Mouse (Mus musculus) left cerebral cortex, adult 2 months (tissue): ENCODE measurements around the gene Lgr4. TPM values are rescaled to one million over a fixed set of nuclear protein-coding genes. Genes with fewer than 3 reads are reported as not detected.

Source experiments
- DNase-seq, 2 experiments: peaks; one replicate each; pipeline ENCODE4 v3.0.0; 2021 to 2022; ENCODE audit warnings: low spot score in 2 of 2, mixed read lengths in 1 of 2; ENCODE audit errors: extremely low spot score in 1 of 2
- H3K27ac ChIP-seq: fragments of 200-600 bp; 2 replicates; pipeline ENCODE4 v1.8.1; 2022
- H3K4me3 ChIP-seq: fragments of 200-600 bp; 2 replicates; pipeline ENCODE4 v1.8.1; 2022
- CTCF ChIP-seq: fragments of 200-600 bp; IDR thresholded peaks from 2 replicates; pipeline ENCODE4 v1.8.1; 2022; ENCODE audit warnings: antibody characterized with exemption, mild to moderate bottlenecking, moderate library complexity
- intact Hi-C: fragments of 180-260 bp; cut with DNase I; formaldehyde crosslinking; loops from one replicate; pipeline ENCODE4 v1.15.1; 2025
- total RNA-seq, 2 experiments: library from RNA; stranded (reverse); gene quantifications; 2 replicates each; pipeline ENCODE4 v1.2.3; 2021

Lgr4 gene
- total RNA-seq, 2 experiments from 2014 or later, result 25.1 to 25.3 TPM

DNA sequence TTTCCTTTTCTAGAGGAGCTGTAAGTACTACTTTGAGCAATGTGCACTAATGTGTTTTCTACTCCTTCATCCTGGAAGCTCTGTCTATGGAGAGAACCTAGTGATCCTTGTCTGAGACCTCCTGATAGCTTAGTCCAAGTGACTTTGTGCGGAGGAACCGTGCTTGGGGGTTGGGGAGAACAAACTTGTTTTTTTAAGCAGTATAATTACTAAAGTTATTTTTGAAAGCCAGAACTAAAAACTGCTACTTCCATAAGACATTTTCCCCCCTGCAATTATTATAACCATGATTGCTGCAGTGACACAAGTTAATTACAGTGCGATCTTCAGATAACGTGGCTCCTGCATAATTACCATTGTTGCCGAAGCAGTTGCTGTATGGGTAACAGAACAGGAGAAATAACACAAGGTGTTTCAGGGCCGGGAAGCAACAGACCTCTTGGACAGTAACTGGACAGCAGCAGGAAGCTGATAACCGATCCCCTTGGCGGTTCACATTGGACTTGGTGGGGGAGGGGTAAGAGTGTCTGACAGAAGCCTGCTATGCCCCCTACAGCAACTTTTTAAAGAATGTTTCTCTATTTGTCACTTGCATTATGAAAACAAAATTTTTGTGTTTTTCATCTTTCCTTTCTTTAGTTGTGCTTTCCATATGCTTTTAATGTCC is 53.4 kb downstream of the Lgr4 start:
- H3K27ac ChIP-seq, result no peak overlapping the region
- no peak for DNase-seq
- no peak overlapping the region for H3K4me3 ChIP-seq
- intact Hi-C loops, result no loop called here
- TF ChIP-seq CTCF, result no peak

DNA sequence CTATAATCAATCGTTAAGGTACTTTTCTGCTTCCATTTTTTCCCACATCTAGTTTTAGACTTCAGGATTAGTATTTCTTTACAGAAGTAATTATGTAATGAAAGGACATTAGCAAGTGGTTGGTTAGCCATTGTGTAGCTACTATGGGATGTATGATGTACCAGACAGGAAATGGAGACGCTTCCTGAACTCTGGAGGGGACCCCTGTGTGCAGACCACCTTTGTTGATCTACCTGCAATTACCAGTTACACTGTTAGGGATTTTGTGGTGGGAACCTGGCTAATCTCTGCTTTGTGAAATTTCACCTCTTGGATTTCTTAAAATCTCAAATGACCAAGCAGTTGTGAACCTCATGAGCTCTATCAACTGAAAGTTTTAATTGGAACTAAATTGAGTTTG is 54.9 kb downstream of the Lgr4 start:
- Histone ChIP-seq H3K4me3 (no peak overlapping the region), H3K27ac (no peak overlapping the region)
- intact Hi-C loops, result no loop called here
- DNase-seq, result no peak
- no peak for TF ChIP-seq CTCF

DNA sequence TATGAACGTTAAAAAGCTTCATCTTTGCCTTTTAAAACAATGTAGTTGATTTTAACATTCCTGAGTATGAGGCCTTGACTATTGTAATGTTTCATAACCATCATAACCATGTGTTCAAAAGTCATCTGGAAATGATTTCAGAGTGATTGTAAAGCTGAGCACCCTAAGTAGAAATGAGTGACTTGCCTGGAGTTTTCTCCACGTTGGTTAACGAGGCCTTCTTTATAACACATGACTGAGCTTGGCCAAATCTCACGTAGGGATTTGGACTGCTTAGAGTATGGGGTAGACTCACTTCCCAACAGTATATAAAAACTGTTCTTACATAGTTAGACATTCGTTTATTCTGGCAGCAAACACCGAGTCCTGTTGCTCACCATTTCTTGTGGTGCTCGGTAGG is 55.5 kb downstream of the Lgr4 start:
- Histone ChIP-seq H3K4me3 (no peak overlapping the region), H3K27ac (no peak overlapping the region)
- DNase-seq, result no peak
- no peak for TF ChIP-seq CTCF
- intact Hi-C loops, result no loop called here

DNA sequence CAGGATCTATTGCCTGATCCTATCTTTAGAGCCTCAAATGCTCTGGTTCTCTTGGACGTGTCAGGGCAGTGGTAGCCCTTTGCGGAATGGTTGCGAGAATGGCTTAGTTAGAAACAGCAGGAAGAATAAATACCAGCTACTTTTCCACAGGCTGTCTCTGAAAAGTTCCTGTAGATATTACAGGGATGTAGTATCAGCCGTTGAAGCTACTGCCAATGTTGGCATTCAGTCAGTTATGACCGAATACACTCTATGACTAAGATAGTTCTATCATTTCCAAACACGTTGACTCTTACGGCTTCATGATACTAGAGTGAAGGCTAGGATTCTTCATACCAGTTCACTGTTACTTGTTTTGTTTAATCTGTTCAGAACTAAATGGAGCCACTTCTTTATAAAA is 57.4 kb downstream of the Lgr4 start:
- intact Hi-C loops, result no loop called here
- TF ChIP-seq CTCF, result no peak
- DNase-seq, result no peak
- Histone ChIP-seq H3K4me3 (no peak overlapping the region), H3K27ac (no peak overlapping the region)

DNA sequence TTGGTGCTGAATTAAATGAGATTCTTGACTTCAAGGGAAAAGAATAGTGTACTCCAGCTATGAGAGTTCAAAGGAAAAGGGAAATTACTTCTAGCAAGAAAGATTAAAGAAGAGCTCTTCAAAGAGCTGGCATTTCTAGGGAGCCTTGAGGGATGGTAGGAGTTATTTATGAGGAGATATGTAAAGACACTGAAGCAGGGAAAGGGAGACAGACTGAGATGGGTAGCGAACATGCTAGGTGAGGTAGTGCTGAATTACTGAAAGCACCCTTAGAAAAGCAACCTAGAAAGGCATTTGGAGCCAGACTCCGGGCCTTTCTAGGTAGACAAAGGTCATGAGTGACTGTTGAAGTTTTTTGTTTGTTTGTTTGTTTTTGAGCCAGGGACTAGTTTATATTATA is 58.7 kb downstream of the Lgr4 start:
- no peak for TF ChIP-seq CTCF
- Histone ChIP-seq H3K4me3 (no peak overlapping the region), H3K27ac (no peak overlapping the region)
- intact Hi-C loops, result no loop called here
- DNase-seq, result no peak

DNA sequence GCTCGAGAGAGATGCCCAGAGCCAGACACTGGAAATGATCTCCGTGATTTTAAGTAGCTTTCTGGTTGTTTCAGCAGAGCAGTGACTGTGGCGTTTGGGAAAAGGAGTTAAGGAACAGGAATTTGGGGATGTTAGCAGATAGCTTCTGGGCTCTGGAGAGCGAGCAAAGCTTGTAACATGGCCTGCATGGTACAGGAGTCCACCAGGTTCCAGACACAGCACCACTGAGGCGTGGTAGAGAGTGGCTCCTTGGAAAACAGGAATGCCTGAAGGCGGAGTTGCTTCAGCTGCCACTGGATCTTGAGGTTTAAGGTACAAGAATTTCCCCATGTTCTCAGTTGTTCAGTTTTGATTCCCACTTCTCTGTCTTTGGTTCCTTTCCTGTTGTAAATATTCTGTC is 59.9 kb downstream of the Lgr4 start:
- DNase-seq, result no peak
- H3K27ac ChIP-seq, result no peak overlapping the region
- TF ChIP-seq CTCF, result no peak
- intact Hi-C loops, result no loop called here
- no peak overlapping the region for H3K4me3 ChIP-seq

DNA sequence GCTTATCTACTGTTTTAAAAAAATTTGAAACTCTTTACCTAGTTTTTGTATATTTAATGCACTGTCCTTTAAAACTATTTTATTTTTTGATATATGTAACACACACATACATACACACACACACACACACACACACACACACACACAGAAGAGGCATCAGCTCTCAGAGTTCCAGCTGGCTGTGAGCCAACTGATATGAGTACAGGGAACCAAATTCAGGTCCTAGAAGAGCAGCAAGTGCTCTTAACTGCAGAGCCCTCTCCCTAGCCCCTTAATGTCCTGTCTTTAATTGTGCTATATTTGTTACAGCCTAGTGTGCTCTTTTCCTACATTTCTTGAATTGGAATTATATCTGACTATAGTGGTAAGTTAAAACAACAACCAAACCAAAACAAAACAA is 61.8 kb downstream of the Lgr4 start:
- TF ChIP-seq CTCF, result no peak
- no peak for DNase-seq
- no peak overlapping the region for H3K27ac ChIP-seq
- no peak overlapping the region for H3K4me3 ChIP-seq
- intact Hi-C loops, result no loop called here

DNA sequence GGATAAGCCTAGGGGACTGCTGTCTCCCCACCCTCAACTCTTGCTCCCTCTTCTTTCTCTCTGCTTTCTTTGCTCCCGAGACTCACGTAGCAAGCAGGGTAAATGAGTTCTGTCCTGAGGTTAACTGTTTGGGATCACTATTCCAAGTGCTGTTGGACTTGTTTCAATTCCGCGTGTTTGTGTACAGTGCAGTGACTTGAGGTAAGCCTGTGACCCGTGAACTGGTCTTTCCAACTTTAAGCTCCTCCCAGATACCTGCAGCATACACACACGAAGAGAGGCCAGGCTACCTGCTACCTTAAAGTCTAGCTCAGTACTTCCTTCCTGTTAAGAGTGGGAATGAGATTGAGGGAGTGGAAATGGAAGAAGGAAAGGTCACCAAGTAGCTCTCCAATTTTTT is 66.0 kb downstream of the Lgr4 start:
- Histone ChIP-seq H3K4me3 (no peak overlapping the region), H3K27ac (no peak overlapping the region)
- intact Hi-C loops, result no loop called here
- no peak for DNase-seq
- no peak for TF ChIP-seq CTCF

DNA sequence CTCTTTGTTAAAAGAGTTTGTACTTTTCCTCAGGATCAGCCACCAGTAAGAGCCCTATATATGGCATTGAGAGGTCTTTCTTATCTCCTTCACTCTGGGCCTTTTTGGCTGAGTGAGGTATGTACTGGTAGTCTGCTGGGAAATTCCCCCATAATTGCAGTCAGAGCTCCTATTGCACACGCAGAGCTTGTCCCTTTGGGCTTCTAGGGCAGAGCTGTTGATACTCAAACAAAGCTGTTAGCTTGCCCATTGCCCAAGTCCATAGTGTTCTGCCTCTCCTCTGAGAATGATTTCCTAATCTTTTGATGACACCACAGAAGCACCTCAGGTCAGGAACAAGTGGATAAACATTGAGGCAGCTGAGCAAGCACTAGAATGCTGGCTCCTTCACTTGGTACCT is 67.5 kb downstream of the Lgr4 start:
- DNase-seq, result no peak
- intact Hi-C loops, result no loop called here
- Histone ChIP-seq H3K27ac (no peak overlapping the region), H3K4me3 (no peak overlapping the region)
- TF ChIP-seq CTCF, result no peak

DNA sequence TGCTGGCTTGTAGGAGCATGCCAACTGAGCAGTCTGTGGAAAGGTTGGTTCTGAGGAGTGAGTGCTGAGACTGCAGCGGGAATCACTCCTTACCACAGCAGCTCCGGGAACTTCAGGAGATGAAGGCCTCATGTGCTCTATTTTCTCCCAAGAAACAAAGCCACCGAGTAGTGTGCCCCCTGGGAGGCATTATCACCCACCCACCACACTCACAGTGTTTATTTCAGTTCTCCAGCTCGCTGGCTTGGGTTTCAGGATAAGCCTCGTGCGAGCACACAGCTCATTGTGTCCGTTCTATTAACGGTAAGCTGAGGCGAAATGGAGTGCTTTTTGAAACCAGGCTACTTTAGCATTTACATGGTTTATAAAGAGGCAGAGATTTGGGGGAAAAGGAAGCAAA is 68.1 kb downstream of the Lgr4 start:
- Histone ChIP-seq H3K4me3 (no peak overlapping the region), H3K27ac (no peak overlapping the region)
- no peak for TF ChIP-seq CTCF
- intact Hi-C loops, result no loop called here
- no peak for DNase-seq

DNA sequence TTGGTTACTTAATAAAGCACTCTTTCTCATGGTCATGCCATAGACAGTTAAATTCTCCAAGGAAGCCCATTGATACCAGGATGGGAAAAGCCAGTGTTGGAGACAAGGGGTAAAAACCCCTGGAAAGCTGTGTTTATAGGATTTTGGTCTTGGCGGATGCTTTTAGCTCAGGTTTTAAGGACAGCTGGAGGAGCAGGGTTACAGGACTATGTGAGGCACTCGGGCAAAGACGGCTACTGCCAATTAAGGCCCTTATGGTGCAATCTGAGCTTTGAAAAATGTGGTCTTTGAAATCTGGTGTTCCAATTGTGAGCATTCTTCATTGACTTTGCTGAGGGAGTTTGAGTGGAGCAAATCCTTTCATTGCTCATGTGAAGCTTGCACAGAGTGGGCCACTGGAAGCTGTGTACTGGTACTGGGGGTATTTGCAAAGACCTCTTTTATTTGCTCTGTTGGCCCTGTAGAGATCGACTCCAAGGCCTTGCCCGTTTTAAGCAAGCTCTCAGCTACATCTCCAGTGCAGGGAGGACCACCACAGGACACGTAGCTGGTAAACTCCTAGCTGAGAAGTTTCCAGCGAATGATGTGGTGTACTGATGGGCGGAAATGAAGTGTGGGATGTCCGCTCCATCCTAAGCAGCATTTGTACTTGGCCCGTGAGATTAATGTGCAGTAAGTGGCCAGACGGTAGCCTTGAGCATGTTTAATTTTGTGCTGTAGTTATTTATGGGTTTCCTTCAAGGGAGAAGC is 68.8 kb downstream of the Lgr4 start:
- no peak overlapping the region for H3K4me3 ChIP-seq
- intact Hi-C loops, result no loop called here
- DNase-seq, result no peak
- H3K27ac ChIP-seq, result no peak overlapping the region
- no peak for TF ChIP-seq CTCF

DNA sequence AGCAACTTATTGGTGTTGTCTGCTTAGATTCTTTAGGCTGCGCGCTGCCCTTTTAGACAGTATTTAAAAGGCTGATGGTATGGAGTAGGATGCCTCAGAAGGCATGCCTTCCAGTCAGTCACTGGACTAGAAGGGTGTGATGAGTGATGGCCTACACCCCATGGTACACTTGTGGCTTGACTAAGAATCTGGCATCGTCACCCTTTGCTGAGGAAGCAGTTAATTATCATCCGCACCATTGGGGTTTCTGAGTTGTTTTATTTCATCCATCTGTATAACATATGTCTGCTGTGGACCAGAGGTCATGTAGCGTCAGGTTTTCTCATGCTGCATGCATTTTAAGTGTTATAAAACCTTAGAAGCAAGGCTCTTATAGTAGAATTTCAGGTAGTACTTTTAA is 70.5 kb downstream of the Lgr4 start:
- intact Hi-C loops, result no loop called here
- DNase-seq, result no peak
- Histone ChIP-seq H3K4me3 (no peak overlapping the region), H3K27ac (no peak overlapping the region)
- TF ChIP-seq CTCF, result no peak

DNA sequence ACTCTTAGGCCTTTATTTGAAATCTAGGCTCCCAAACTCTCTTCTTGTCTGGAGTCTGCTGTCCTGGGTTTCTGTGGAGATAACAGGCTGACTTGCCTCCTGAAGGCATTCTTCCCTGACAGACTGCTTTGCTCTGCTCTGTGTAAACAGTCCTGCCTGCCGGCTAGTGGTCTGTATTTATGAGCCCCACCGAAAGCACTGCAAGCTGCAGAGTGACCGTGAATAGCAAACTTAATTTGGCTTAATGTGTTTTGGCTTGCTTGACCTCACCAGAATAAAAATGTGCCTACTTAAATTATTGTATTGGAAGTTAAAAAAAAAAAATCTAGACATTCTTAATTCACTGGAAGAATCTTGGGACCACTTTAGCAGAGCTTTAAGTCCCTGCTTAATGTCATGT is 71.7 kb downstream of the Lgr4 start:
- no peak overlapping the region for H3K27ac ChIP-seq
- no peak for TF ChIP-seq CTCF
- H3K4me3 ChIP-seq, result no peak overlapping the region
- intact Hi-C loops, result no loop called here
- no peak for DNase-seq
